Mouse (Mus musculus) cortical plate, adult 2 months (tissue): ENCODE data around the gene Pars2.

ENCODE experiments used
- CTCF ChIP-seq: fragments of 200-500 bp; IDR thresholded peaks from 2 replicates; pipeline ENCODE4 v1.5.1; 2011; ENCODE audit warnings: mild to moderate bottlenecking, control low read depth, low read length; ENCODE audit not compliant: insufficient read depth; ENCODE audit errors: extremely low read depth
- POLR2A ChIP-seq: fragments of 200-500 bp; IDR thresholded peaks from 2 replicates; pipeline ENCODE4 v1.6.1; 2011; ENCODE audit warnings: mild to moderate bottlenecking, low read length, control low read depth; ENCODE audit not compliant: insufficient read depth; ENCODE audit errors: extremely low read depth

DNA sequence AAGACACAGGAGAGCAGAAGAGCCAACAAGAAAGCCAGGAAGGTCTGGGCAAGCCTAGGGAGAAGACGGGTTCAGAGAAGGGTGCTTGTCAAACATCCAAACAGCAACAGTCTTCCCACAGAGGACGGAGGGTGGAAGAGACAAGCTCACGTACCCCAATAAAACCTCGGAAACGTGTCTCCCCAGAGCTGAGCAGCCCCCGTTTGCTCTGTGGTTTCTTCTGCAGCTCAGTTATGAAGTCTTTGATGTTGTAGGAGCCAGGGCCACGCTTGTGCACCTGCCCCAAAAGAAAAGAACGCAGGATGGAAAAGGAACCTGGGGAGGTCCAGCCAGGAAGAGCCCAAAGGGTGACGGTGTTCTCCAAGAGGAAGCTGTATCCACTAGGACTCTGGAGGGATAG is 36.0 kb upstream of the Pars2 start:
- TF ChIP-seq CTCF (no peak), POLR2A (no peak)
